Mouse (Mus musculus): Measurements from ENCODE around the gene Ube2e1. TPM values are rescaled to one million over a fixed set of nuclear protein-coding genes. Genes with fewer than 3 reads are reported as not detected.
A peak's percentile ranks its signal among the peaks of the same experiment; 100 is the strongest.

The Ube2e1 gene
- total RNA-seq, 1 experiment from 2014 or later: 85.2 TPM

- no peak for ATAC-seq (replicated peaks in 1 of 2; ENCODE audit: insufficient read depth in 1 of 2, low FRiP score in 2 of 2, low TSS enrichment in 1 of 2, low read depth in 1 of 2, poor library complexity in 2 of 2, severe bottlenecking in 2 of 2)
These were observed 4.4 kb upstream of the Ube2e1 start for GRCm38 (mm10) chr14:18336106-18336505.

DNA sequence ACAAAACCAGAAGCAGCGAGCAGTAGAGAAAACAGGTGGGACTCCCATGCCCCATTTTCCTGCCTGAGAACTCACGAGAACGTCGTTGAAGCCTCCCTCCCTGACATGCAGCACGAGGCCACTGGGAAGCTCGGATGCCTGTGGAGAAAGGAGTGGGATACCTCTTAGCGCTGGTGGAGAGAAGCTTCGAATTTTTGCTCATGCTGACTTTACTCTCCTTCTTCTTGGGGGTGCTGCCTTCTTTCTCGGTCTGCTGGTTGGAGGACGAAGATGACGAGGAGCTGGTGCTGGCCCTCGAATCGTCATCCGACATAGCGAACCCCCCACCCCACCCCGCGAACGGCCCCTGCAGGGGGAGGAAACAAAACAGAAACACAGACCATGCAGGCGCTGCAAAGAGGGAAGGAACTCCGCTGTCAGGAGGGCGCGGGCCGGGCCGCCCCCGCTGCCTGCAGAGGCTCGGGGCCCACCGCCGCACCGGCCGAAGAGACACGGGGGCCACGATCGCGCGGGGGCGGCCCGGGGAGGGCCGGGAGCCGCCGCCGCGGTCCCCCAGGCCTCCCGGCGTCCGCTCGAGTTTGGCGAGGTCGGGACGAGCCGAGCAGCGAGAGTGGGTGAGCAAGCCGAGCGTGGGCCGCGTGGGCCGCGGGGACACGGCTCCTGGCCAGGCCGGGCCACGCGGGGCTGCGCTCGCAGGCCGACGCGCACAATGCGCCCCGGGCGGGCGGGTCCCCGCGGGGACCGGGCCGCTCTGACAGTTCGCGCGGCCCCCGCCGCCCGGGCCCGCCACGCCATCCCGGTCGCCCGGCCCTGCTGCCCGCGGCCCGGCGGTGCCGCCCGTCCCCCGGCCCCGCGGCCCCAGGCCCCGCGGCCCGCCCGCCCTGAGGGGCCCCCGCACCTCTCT, 618 bp downstream of the Ube2e1 start:
- peak; percentile 61 to 68 for ATAC-seq (replicated peaks in 1 of 2; ENCODE audit: insufficient read depth in 1 of 2, low FRiP score in 2 of 2, low TSS enrichment in 1 of 2, low read depth in 1 of 2, poor library complexity in 2 of 2, severe bottlenecking in 2 of 2)

GRCm38 (mm10) chr14:18326968-18327672, 4.5 kb downstream of the Ube2e1 start:
- ATAC-seq (replicated peaks in 1 of 2; ENCODE audit: insufficient read depth in 1 of 2, low FRiP score in 2 of 2, low TSS enrichment in 1 of 2, low read depth in 1 of 2, poor library complexity in 2 of 2, severe bottlenecking in 2 of 2): no peak

GRCm38 (mm10) chr14:18317457-18318411, 13.9 kb downstream of the Ube2e1 start:
- peak in 1 of 2 experiments; percentile 29; a peak in 2 of 4 replicates for ATAC-seq (replicated peaks in 1 of 2; ENCODE audit: insufficient read depth in 1 of 2, low FRiP score in 2 of 2, low TSS enrichment in 1 of 2, low read depth in 1 of 2, poor library complexity in 2 of 2, severe bottlenecking in 2 of 2)

- no peak for ATAC-seq (replicated peaks in 1 of 2; ENCODE audit: insufficient read depth in 1 of 2, low FRiP score in 2 of 2, low TSS enrichment in 1 of 2, low read depth in 1 of 2, poor library complexity in 2 of 2, severe bottlenecking in 2 of 2)
These were observed 27.5 kb downstream of the Ube2e1 start for GRCm38 (mm10) chr14:18304165-18304564.

DNA sequence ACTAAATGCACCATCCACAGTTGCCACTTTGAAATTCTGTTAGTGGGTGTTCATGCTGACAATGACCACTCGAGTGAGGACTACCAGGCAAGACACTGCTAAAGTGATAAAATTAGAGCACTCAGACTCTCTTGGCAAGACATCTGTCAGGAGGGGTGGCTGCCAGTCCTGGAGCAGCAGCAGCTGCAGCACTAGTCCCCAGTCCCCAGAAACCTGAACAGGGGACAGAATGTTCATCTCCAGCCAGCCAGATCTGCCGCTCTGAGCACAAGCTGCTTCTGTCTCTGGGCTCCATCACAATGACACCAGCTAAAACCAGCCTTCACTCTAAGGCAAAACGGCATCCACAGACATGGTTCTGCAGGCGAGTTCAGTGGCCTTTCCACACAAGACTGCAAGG, 28.4 kb downstream of the Ube2e1 start:
- ATAC-seq (replicated peaks in 1 of 2; ENCODE audit: insufficient read depth in 1 of 2, low FRiP score in 2 of 2, low TSS enrichment in 1 of 2, low read depth in 1 of 2, poor library complexity in 2 of 2, severe bottlenecking in 2 of 2): no peak

DNA sequence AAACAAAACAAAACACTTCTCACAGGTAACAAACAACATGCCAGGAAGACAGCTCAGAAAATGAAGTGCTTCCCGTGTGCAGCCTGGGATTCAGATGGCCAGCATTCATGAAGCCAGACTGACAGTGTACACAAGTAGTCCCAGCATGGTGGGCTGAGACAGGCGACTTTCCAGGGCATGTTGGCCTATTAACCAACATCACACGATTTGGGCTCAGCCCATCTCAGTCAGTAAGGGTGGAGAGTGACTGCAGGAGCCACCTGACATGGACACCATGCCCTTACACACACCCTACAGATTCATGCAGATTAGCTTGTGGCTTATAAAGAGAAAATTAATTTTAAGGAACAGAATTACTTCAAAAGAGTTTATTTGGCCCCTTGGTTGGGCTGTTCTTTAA, 28.9 kb downstream of the Ube2e1 start:
- ATAC-seq (replicated peaks in 1 of 2; ENCODE audit: insufficient read depth in 1 of 2, low FRiP score in 2 of 2, low TSS enrichment in 1 of 2, low read depth in 1 of 2, poor library complexity in 2 of 2, severe bottlenecking in 2 of 2): no peak

DNA sequence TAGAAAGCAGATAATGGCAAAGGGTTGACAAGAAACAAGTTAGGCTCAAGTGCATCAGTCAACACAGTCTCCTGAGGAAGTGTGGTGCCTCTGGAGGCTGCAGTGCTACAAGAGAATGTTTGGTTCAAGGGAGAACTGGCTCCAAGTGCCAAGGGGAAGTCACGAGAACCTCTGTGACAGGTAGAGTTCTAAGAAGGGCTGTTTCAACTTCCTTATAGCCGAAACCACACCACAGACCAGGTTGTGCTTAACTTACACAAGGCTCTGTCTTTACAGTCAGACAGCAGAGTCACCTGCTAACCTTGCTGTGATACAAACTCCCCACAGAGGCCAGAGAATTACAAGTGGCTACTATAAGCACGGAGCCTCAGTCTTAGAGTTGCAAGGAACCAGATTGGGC, 30.1 kb downstream of the Ube2e1 start:
- ATAC-seq (replicated peaks in 1 of 2; ENCODE audit: insufficient read depth in 1 of 2, low FRiP score in 2 of 2, low TSS enrichment in 1 of 2, low read depth in 1 of 2, poor library complexity in 2 of 2, severe bottlenecking in 2 of 2): peak; percentile 97

GRCm38 (mm10) chr14:18300676-18301075, 31.0 kb downstream of the Ube2e1 start:
- no peak for ATAC-seq (replicated peaks in 1 of 2; ENCODE audit: insufficient read depth in 1 of 2, low FRiP score in 2 of 2, low TSS enrichment in 1 of 2, low read depth in 1 of 2, poor library complexity in 2 of 2, severe bottlenecking in 2 of 2)

GRCm38 (mm10) chr14:18298874-18299273, 32.8 kb downstream of the Ube2e1 start:
- ATAC-seq (replicated peaks in 1 of 2; ENCODE audit: insufficient read depth in 1 of 2, low FRiP score in 2 of 2, low TSS enrichment in 1 of 2, low read depth in 1 of 2, poor library complexity in 2 of 2, severe bottlenecking in 2 of 2): no peak

DNA sequence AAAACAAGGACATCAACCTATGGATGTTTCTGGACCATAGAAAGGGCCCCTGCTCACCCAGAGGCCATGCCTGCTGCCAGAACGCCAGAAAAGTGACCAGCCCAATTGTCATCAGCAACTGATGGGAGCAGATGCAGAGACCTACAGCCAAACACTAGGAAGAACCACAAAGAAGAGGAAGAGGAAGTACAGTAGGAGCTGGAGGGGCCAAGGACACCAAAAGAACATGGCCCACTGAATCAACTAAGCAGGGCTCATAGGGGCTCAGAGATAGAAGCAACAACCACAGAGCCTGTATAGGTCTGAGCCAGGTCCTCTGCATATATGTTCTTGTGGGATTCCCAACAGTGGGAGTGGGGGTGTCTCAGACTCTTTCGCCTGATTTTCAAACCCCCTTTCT, 34.2 kb downstream of the Ube2e1 start:
- ATAC-seq (replicated peaks in 1 of 2; ENCODE audit: insufficient read depth in 1 of 2, low FRiP score in 2 of 2, low TSS enrichment in 1 of 2, low read depth in 1 of 2, poor library complexity in 2 of 2, severe bottlenecking in 2 of 2): 0 out of 4 replicates have a peak, but pooled peaks of 1 of the 2 experiments have one; percentile 18

GRCm38 (mm10) chr14:18292578-18292977, 39.1 kb downstream of the Ube2e1 start:
- ATAC-seq (replicated peaks in 1 of 2; ENCODE audit: insufficient read depth in 1 of 2, low FRiP score in 2 of 2, low TSS enrichment in 1 of 2, low read depth in 1 of 2, poor library complexity in 2 of 2, severe bottlenecking in 2 of 2): no peak

DNA sequence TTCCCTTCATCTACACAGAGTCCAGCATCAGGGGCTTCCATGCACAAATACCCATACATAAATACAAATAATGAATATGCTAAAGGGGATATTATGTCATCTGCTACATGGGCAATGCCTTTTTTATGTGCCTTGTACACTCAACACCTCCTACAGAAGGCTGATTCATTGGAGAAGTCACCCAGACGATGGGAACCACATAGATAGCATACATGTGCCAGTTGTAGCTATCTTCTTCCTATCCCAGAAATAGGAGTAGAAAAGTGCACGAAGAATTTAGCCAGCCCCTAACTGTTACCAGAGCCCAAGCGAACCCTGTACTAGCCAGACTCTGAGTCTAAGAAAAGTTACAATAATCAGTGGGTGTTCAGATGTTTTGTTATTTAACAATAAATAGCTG, 39.5 kb downstream of the Ube2e1 start:
- ATAC-seq (replicated peaks in 1 of 2; ENCODE audit: insufficient read depth in 1 of 2, low FRiP score in 2 of 2, low TSS enrichment in 1 of 2, low read depth in 1 of 2, poor library complexity in 2 of 2, severe bottlenecking in 2 of 2): no peak

DNA sequence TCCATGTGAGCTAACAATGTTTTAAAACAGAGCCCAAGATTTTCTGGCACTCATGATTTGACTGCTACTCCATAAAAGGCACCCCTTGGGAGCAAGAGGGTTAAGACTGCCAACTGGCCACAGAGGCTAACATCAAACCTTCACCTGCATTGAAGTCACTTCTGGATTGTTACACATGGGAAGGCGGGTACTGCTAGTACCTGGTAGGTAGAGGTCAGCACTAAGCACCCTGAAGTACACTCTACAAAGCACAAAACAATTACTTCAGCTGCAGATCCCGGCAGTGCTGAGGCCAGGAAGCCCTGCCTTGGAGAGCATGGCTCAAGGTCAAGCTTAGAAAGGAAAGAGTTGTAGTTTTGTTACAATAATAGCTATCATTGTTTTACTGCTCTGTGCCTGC, 44.3 kb downstream of the Ube2e1 start:
- ATAC-seq (replicated peaks in 1 of 2; ENCODE audit: insufficient read depth in 1 of 2, low FRiP score in 2 of 2, low TSS enrichment in 1 of 2, low read depth in 1 of 2, poor library complexity in 2 of 2, severe bottlenecking in 2 of 2): no peak

DNA sequence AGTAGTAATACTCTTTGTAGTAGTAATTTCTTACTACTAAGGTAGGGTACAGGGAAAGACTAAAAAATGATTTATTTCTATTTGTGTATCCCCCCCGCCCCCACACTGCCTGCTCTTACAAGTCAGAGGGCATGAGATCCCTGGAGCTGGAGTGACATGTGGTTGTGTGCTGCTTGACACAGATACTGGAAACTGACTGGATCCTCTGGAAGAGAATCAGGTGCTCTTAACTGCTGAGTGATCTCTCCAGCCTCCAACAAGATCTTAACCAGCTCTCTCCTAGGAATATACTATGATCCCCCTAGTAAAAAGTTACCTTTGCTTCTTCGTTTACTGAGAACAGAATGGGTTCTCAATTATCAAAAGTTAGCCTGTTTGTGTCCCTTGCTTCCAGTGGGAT, 45.2 kb downstream of the Ube2e1 start:
- no peak for ATAC-seq (replicated peaks in 1 of 2; ENCODE audit: insufficient read depth in 1 of 2, low FRiP score in 2 of 2, low TSS enrichment in 1 of 2, low read depth in 1 of 2, poor library complexity in 2 of 2, severe bottlenecking in 2 of 2)

- ATAC-seq (replicated peaks in 1 of 2; ENCODE audit: insufficient read depth in 1 of 2, low FRiP score in 2 of 2, low TSS enrichment in 1 of 2, low read depth in 1 of 2, poor library complexity in 2 of 2, severe bottlenecking in 2 of 2): no peak
These were observed 46.2 kb downstream of the Ube2e1 start for GRCm38 (mm10) chr14:18285476-18285875.

GRCm38 (mm10) chr14:18284581-18284980, 47.1 kb downstream of the Ube2e1 start:
- peak; percentile 59 to 69; a peak in 3 of 4 replicates for ATAC-seq (replicated peaks in 1 of 2; ENCODE audit: insufficient read depth in 1 of 2, low FRiP score in 2 of 2, low TSS enrichment in 1 of 2, low read depth in 1 of 2, poor library complexity in 2 of 2, severe bottlenecking in 2 of 2)

Measured in hematopoietic stem cell, adult 5-6 weeks (primary cell).